Mouse (Mus musculus): ENCODE measurements around the gene Itga7. TPM values are rescaled to one million over a fixed set of nuclear protein-coding genes. Genes with fewer than 3 reads are reported as not detected.

Gene Itga7
- polyA plus RNA-seq, 1 experiment, result 8.4 TPM

- Histone ChIP-seq H3K4me1 (ENCODE audit: control insufficient read depth, insufficient read depth, insufficient read length, low read length) (peaks cover 29% of the 10 kb centered on the region), H3K27me3 (ENCODE audit: control insufficient read depth, insufficient read depth, low read length) (no peaks in the 10 kb centered on the region), H3K36me3 (ENCODE audit: control insufficient read depth, insufficient read depth, low read length) (peaks cover 1% of the 10 kb centered on the region; the same call in 1 of the 2 replicates), H3K4me3 (ENCODE audit: low read depth, low read length) (peak overlapping the region; percentile 68), H3K27ac (ENCODE audit: insufficient read depth, low read depth, low read length) (peak overlapping the region; percentile 97)
- TF ChIP-seq POLR2A (IDR thresholded peaks at IDR 0.05; ENCODE audit: low read depth, low read length), result peak; percentile 61
- TF ChIP-seq CTCF (IDR thresholded peaks at IDR 0.05; ENCODE audit: extremely low read depth, insufficient read length, insufficient replicate concordance, low read depth, low read length), result no peak
- WGBS, result under 1% methylated on average over 42 of the region's 42 CpGs
Observed at GRCm38 (mm10) chr10:128923013-128923691, 10.5 kb upstream of the Itga7 start.

- no peaks in the 10 kb centered on the region; the same call in 1 of the 2 replicates for H3K36me3 ChIP-seq (ENCODE audit: control insufficient read depth, insufficient read depth, low read length)
- TF ChIP-seq POLR2A (IDR thresholded peaks at IDR 0.05; ENCODE audit: low read depth, low read length) (no peak), CTCF (IDR thresholded peaks at IDR 0.05; ENCODE audit: extremely low read depth, insufficient read length, insufficient replicate concordance, low read depth, low read length) (no peak)
- H3K4me3 ChIP-seq (ENCODE audit: low read depth, low read length), result peak within 1 kb of the TSS; percentile 68
- peaks cover 22% of the 10 kb centered on the region for H3K4me1 ChIP-seq (ENCODE audit: control insufficient read depth, insufficient read depth, insufficient read length, low read length)
- no peaks in the 10 kb centered on the region for H3K27me3 ChIP-seq (ENCODE audit: control insufficient read depth, insufficient read depth, low read length)
- 38% methylated on average over 9 of the region's 9 CpGs for WGBS
- H3K27ac ChIP-seq (ENCODE audit: insufficient read depth, low read depth, low read length), result peak within 1 kb of the TSS; percentile 97
Observed at GRCm38 (mm10) chr10:128923935-128924334, 9.7 kb upstream of the Itga7 start, which contains the start of gene Bloc1s1. Bloc1s1 (minus strand) TSS chr10:128924035.

GRCm38 (mm10) chr10:128928356-128928755 is 5.3 kb upstream of the Itga7 start:
- TF ChIP-seq CTCF (IDR thresholded peaks at IDR 0.05; ENCODE audit: extremely low read depth, insufficient read length, insufficient replicate concordance, low read depth, low read length), result no peak
- 45% methylated on average over 4 of the region's 4 CpGs for WGBS
- Histone ChIP-seq H3K36me3 (ENCODE audit: control insufficient read depth, insufficient read depth, low read length) (no peaks in the 10 kb centered on the region), H3K4me3 (ENCODE audit: low read depth, low read length) (no peak overlapping the region), H3K4me1 (ENCODE audit: control insufficient read depth, insufficient read depth, insufficient read length, low read length) (peaks cover 4% of the 10 kb centered on the region; the same call in 1 of the 2 replicates), H3K27ac (ENCODE audit: insufficient read depth, low read depth, low read length) (no peak overlapping the region), H3K27me3 (ENCODE audit: control insufficient read depth, insufficient read depth, low read length) (peaks cover 6% of the 10 kb centered on the region; the same call in 1 of the 2 replicates)

- H3K27ac ChIP-seq (ENCODE audit: insufficient read depth, low read depth, low read length), result no peak overlapping the region
- H3K36me3 ChIP-seq (ENCODE audit: control insufficient read depth, insufficient read depth, low read length), result no peaks in the 10 kb centered on the region
- H3K27me3 ChIP-seq (ENCODE audit: control insufficient read depth, insufficient read depth, low read length), result peaks cover 15% of the 10 kb centered on the region
- no peak overlapping the region for H3K4me3 ChIP-seq (ENCODE audit: low read depth, low read length)
- TF ChIP-seq POLR2A (IDR thresholded peaks at IDR 0.05; ENCODE audit: low read depth, low read length) (no peak), CTCF (IDR thresholded peaks at IDR 0.05; ENCODE audit: extremely low read depth, insufficient read length, insufficient replicate concordance, low read depth, low read length) (no peak)
- WGBS, result 60% methylated on average over 7 of the region's 7 CpGs
- peaks cover 8% of the 10 kb centered on the region; the same call in 1 of the 2 replicates for H3K4me1 ChIP-seq (ENCODE audit: control insufficient read depth, insufficient read depth, insufficient read length, low read length)
Observed at GRCm38 (mm10) chr10:128929638-128930378, 3.8 kb upstream of the Itga7 start.

DNA sequence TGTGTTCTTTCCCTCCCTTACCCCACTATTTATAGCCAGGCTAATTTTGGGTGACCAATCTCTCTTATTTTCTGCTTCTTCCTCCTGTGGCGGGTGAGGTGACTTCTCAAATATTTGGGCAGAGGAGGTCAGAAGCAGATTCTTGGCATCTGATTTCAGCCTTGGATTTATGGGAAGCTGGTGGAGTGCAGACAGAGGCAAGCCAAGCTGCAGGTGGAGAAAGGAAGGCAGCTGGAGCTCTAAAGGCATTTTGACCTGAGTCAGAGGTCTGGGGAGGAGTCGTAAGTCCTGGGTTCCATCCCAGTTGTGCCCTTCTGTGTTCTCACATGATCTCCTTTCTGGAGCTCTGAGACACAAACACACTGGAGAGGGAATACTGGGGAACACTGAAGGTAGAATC is 2.2 kb upstream of the Itga7 start:
- WGBS, result 33% methylated on average over 2 of the region's 2 CpGs
- Histone ChIP-seq H3K4me1 (ENCODE audit: control insufficient read depth, insufficient read depth, insufficient read length, low read length) (peaks cover 8% of the 10 kb centered on the region; the same call in 1 of the 2 replicates), H3K27ac (ENCODE audit: insufficient read depth, low read depth, low read length) (no peak overlapping the region), H3K4me3 (ENCODE audit: low read depth, low read length) (no peak overlapping the region), H3K27me3 (ENCODE audit: control insufficient read depth, insufficient read depth, low read length) (peaks cover 15% of the 10 kb centered on the region), H3K36me3 (ENCODE audit: control insufficient read depth, insufficient read depth, low read length) (no peaks in the 10 kb centered on the region)
- no peak for TF ChIP-seq CTCF (IDR thresholded peaks at IDR 0.05; ENCODE audit: extremely low read depth, insufficient read length, insufficient replicate concordance, low read depth, low read length)
- no peak for TF ChIP-seq POLR2A (IDR thresholded peaks at IDR 0.05; ENCODE audit: low read depth, low read length)

- H3K4me3 ChIP-seq (ENCODE audit: low read depth, low read length), result peak overlapping the region; percentile 56
Observed at GRCm38 (mm10) chr10:128933976-128934721, 531 bp downstream of the Itga7 start.

More at GRCm38 (mm10) chr10:128933976-128934721, 531 bp downstream of the Itga7 start:
- no peaks in the 10 kb centered on the region for H3K36me3 ChIP-seq (ENCODE audit: control insufficient read depth, insufficient read depth, low read length)
- peaks cover 15% of the 10 kb centered on the region for H3K27me3 ChIP-seq (ENCODE audit: control insufficient read depth, insufficient read depth, low read length)
- no peak overlapping the region for H3K27ac ChIP-seq (ENCODE audit: insufficient read depth, low read depth, low read length)
- TF ChIP-seq CTCF (IDR thresholded peaks at IDR 0.05; ENCODE audit: extremely low read depth, insufficient read length, insufficient replicate concordance, low read depth, low read length), result no peak
- TF ChIP-seq POLR2A (IDR thresholded peaks at IDR 0.05; ENCODE audit: low read depth, low read length), result no peak
- H3K4me1 ChIP-seq (ENCODE audit: control insufficient read depth, insufficient read depth, insufficient read length, low read length), result peaks cover 9% of the 10 kb centered on the region; the same call in 1 of the 2 replicates
- WGBS, result 5% methylated on average over 21 of the region's 21 CpGs
